Comparison of ENCODE assay signal across 8 mouse cellular contexts in the genomic region with DNA sequence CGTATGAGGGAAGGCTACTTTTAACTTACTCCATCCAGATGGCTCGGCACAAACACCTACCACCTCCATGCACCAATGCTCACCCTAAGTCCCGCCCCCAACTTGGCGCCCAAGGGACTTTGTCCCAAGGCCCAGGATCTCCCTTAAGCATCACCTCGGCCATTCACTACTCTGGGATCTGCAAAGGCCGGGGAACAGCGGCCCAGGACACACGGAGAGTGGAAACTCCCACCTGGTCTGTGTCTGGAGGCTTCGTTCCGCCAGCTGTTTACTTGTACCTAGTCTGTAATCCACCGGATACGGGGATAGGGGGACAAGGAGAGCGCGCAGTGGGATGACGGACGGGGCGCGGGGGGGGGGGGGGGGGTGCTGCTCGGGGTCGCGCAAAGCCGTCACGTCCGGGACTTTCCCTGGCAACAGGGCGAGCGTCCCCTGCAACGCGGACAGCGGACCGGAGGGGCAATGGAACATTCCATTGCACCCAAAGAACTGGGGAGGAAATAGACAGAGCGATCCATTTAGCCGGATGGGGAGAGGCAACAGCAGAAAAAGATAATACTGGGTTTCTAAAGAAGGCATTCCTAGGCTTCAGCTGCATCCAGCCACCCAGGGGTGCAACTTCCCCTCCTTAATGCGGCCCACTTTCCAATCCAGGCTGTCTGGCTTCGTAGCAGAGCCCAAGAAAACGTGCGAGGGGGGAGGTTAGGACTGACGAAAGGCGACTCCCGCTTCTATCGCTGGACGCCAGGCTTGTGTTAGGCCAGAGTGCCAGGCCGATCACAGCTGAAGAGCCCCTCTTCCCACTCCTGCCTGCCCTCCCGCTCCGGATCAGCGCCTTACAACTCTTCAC. TPM values are rescaled to one million over a fixed set of nuclear protein-coding genes. Genes with fewer than 3 reads are reported as not detected.
DNase-seq lines count a peak whose midpoint lies in the region; ATAC-seq lines count a peak whose summit lies in the region.

No protein-coding gene starts in this region.

- peak; percentile 92 for DNase-seq in adrenal gland, adult 2 months
- DNase-seq in embryo, embryonic 11.5 days (ENCODE audit: low read depth, low spot score) = peak; percentile 81
- DNase-seq in gastrocnemius, postnatal 25 days = peak; percentile 85
- DNase-seq in left cerebral cortex, postnatal 25 days (ENCODE audit: low spot score in 2 of 2) = peak; percentile 88 to 93
- DNase-seq in right cerebral cortex, postnatal 14 days = peak; percentile 87
- peak; percentile 70 to 87 for DNase-seq in urinary bladder, postnatal 36 days (ENCODE audit: low spot score in 2 of 2)

- intact Hi-C loops in left cerebral cortex, postnatal 25 days (cut with DNase I) = loop anchor here (5.0 kb wide), 2 partner anchors 35 to 505 kb away; partner anchors contain the start of genes Brd2 and Pbx2

- ATAC-seq in inflammation-experienced regulatory T-cells, adult 6 months = peak; percentile 66
- ATAC-seq in megakaryocyte-erythroid progenitor cell, adult 5-6 weeks (replicated peaks; ENCODE audit: low FRiP score, low TSS enrichment, poor library complexity, severe bottlenecking) = peak; percentile 72

RNA-seq across cellular contexts. Expression of gene Ppt2, which starts 1.0 kb away (rescaled TPM):
- 10 to 100 TPM; 58.3 to 70.7 TPM for total RNA-seq in adrenal gland, adult 2 months (2021)
- polyA plus RNA-seq in adrenal gland, adult 2 months (2012; rRNA removed) = 58.5 and 102 TPM in 2 replicates
- total RNA-seq in gastrocnemius, postnatal 25 days (2021) = 10 to 100 TPM; 37.2 to 43.0 TPM
- 10 to 100 TPM; 18.8 to 22.9 (median 20.6) TPM for polyA plus RNA-seq in inflammation-experienced regulatory T-cells, adult 6 months (2017; shearing (Covaris generic))
- total RNA-seq in left cerebral cortex, postnatal 25 days (2021) = 10 to 100 TPM; 45.8 to 46.4 TPM
- 31.3 and 35.4 TPM in 2 replicates for total RNA-seq in megakaryocyte-erythroid progenitor cell, adult 5-6 weeks (2014; fragmentation: Nextera tagmentation)
- 10.4 and 17.0 TPM in 2 replicates for total RNA-seq in megakaryocyte-erythroid progenitor cell, adult 5-6 weeks (2017)

RNA-seq across cellular contexts. Expression of gene Prrt1, which starts 2.0 kb away (rescaled TPM):
- total RNA-seq in adrenal gland, adult 2 months (2021) = 10 to 100 TPM in 1 of 2 experiments, 1 to 10 TPM in 1; 9.1 to 12.8 TPM
- 22.1 and 32.8 TPM in 2 replicates for polyA plus RNA-seq in adrenal gland, adult 2 months (2012; rRNA removed)
- total RNA-seq in gastrocnemius, postnatal 25 days (2021) = 1 to 10 TPM in 1 of 2 experiments, under 1 TPM in 1; 0.35 to 1.5 TPM
- 1 to 10 TPM in 2 of 3 experiments, under 1 TPM in 1; 0.79 to 4.0 (median 3.7) TPM for polyA plus RNA-seq in inflammation-experienced regulatory T-cells, adult 6 months (2017; shearing (Covaris generic))
- 100 to 1,000 TPM; 171 to 183 TPM for total RNA-seq in left cerebral cortex, postnatal 25 days (2021)
- 0.59 TPM in 1 of 2 replicates, not detected in the other for total RNA-seq in megakaryocyte-erythroid progenitor cell, adult 5-6 weeks (2014; fragmentation: Nextera tagmentation)
- 0.75 TPM in 1 of 2 replicates, not detected in the other for total RNA-seq in megakaryocyte-erythroid progenitor cell, adult 5-6 weeks (2017)

RNA-seq across cellular contexts. Expression of gene Egfl8, which starts 11.5 kb away (rescaled TPM):
- total RNA-seq in adrenal gland, adult 2 months (2021) = 1 to 10 TPM; 2.4 to 3.0 TPM
- 2.4 and 4.2 TPM in 2 replicates for polyA plus RNA-seq in adrenal gland, adult 2 months (2012; rRNA removed)
- 1 to 10 TPM; 2.8 to 3.1 TPM for total RNA-seq in gastrocnemius, postnatal 25 days (2021)
- polyA plus RNA-seq in inflammation-experienced regulatory T-cells, adult 6 months (2017; shearing (Covaris generic)) = 1 to 10 TPM; 1.1 to 2.1 (median 1.2) TPM
- 1 to 10 TPM; 3.9 to 5.1 TPM for total RNA-seq in left cerebral cortex, postnatal 25 days (2021)
- 0.96 and 2.1 TPM in 2 replicates for total RNA-seq in megakaryocyte-erythroid progenitor cell, adult 5-6 weeks (2014; fragmentation: Nextera tagmentation)
- 2.6 TPM in 1 of 2 replicates, not detected in the other for total RNA-seq in megakaryocyte-erythroid progenitor cell, adult 5-6 weeks (2017)

RNA-seq across cellular contexts. Expression of gene Fkbpl, which starts 17.2 kb away (rescaled TPM):
- 10 to 100 TPM; 12.7 to 17.2 TPM for total RNA-seq in adrenal gland, adult 2 months (2021)
- polyA plus RNA-seq in adrenal gland, adult 2 months (2012; rRNA removed) = 7.1 and 7.6 TPM in 2 replicates
- 1 to 10 TPM; 5.9 to 7.0 TPM for total RNA-seq in gastrocnemius, postnatal 25 days (2021)
- polyA plus RNA-seq in inflammation-experienced regulatory T-cells, adult 6 months (2017; shearing (Covaris generic)) = 1 to 10 TPM; 4.4 to 5.8 (median 5.2) TPM
- total RNA-seq in left cerebral cortex, postnatal 25 days (2021) = 10 to 100 TPM; 12.0 to 17.0 TPM
- total RNA-seq in megakaryocyte-erythroid progenitor cell, adult 5-6 weeks (2014; fragmentation: Nextera tagmentation) = 5.5 TPM in 2 replicates
- 14.7 and 26.2 TPM in 2 replicates for total RNA-seq in megakaryocyte-erythroid progenitor cell, adult 5-6 weeks (2017)

RNA-seq across cellular contexts. Expression of gene Atf6b, which starts 19.6 kb away (rescaled TPM):
- total RNA-seq in adrenal gland, adult 2 months (2021) = 10 to 100 TPM; 44.1 to 53.2 TPM
- polyA plus RNA-seq in adrenal gland, adult 2 months (2012; rRNA removed) = 114 and 118 TPM in 2 replicates
- 1 to 10 TPM; 7.1 to 7.2 TPM for total RNA-seq in gastrocnemius, postnatal 25 days (2021)
- polyA plus RNA-seq in inflammation-experienced regulatory T-cells, adult 6 months (2017; shearing (Covaris generic)) = 10 to 100 TPM; 19.0 to 21.9 (median 19.3) TPM
- total RNA-seq in left cerebral cortex, postnatal 25 days (2021) = 10 to 100 TPM; 72.7 to 72.8 TPM
- 20.6 and 31.3 TPM in 2 replicates for total RNA-seq in megakaryocyte-erythroid progenitor cell, adult 5-6 weeks (2014; fragmentation: Nextera tagmentation)
- total RNA-seq in megakaryocyte-erythroid progenitor cell, adult 5-6 weeks (2017) = 8.7 and 11.5 TPM in 2 replicates

Comparison
In these comparisons a context has a peak if more than half of its experiments do, and no peak if none do; other contexts are left out.
1. Peak in every context shown above with its lines: DNase-seq and ATAC-seq.
2. RNA of gene Prrt1, which starts 2.0 kb away (total RNA-seq): 171 to 183 TPM in left cerebral cortex, postnatal 25 days; 9.1 to 12.8 TPM in adrenal gland, adult 2 months, 0.35 to 1.5 TPM in gastrocnemius, postnatal 25 days and 0.59 to 0.75 TPM in megakaryocyte-erythroid progenitor cell, adult 5-6 weeks; every median in the first group is over 10 times any median in the second.